15 mouse cellular contexts compared by ENCODE assay signal in the genomic region with DNA sequence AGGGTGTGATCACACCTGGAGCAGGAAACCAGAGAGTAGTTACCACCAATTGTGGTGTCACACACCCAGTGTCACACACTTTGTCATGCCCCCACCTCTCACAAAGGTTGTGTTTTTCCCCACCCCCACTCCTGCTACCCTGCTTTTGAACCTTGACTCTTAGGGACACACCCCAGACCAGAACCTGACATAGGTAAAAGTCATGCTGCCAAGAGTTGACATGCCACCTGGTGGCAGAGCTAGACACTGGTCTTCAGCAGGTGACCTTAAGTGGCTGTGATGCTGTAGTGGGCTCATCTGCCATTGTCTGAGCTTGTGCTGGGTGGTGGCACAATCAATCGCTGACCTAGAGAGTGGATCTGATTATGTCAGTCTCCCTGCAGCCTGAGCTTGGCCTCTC. TPM values are rescaled to one million over a fixed set of nuclear protein-coding genes. Genes with fewer than 3 reads are reported as not detected.
DNase-seq lines count a peak whose midpoint lies in the region; ATAC-seq and TF ChIP-seq lines count a peak whose summit lies in the region.
"Had no signal": no experiment of that assay in that cellular context is flagged by ENCODE, and none has a peak within 500 bp of the region (broad histone marks: within the 10 kb centered on the region; RNA-seq: fewer than 3 reads in every experiment).

No protein-coding gene starts in this region.

- DNase-seq in gastrocnemius, adult 2 months: no peak
- DNase-seq in gastrocnemius, postnatal 10 days: no peak
- no peak for DNase-seq in lung, adult 2 months
- DNase-seq in lung, postnatal 4 days: no peak
- peak; percentile 13 to 21 for DNase-seq in CD8-positive naive resting alpha-beta T cell, adult 2 months (ENCODE audit: low read depth in 2 of 2, low spot score in 2 of 2)
- DNase-seq in adrenal gland, postnatal 10 days: no peak
- no peak for DNase-seq in cerebellum, postnatal 36 days
- DNase-seq: gastrocnemius, postnatal 14 days; heart, postnatal 10 days; kidney, adult 18-20 months had no signal

- H3K27me3 ChIP-seq in intestine, postnatal 0 days (replicated peaks; ENCODE audit: control insufficient read depth, insufficient read depth, low read length): no peaks in the 10 kb centered on the region
- H3K27me3 ChIP-seq: limb, embryonic 12.5 days had no signal

- TF ChIP-seq POLR2A in lung, adult 2 months (IDR thresholded peaks at IDR 0.05; ENCODE audit: borderline replicate concordance, extremely low read depth, low read depth, low read length): no peak

- peaks cover 18% of the 10 kb centered on the region for H3K4me1 ChIP-seq in lung, adult 2 months (ENCODE audit: control insufficient read depth, insufficient read depth, low read length)
- 0 out of 2 replicates have a peak, but pooled peaks cover 3% of the 10 kb centered on the region for H3K4me1 ChIP-seq in intestine, postnatal 0 days (replicated peaks; ENCODE audit: control insufficient read depth, insufficient read depth, low read length)

- TF ChIP-seq CTCF in gastrocnemius, adult 2 months (IDR thresholded peaks at IDR 0.05): peak; percentile 24; the same call in 1 of the 2 replicates
- 0 out of 2 replicates have a peak, but pooled peaks have one; percentile 22 for TF ChIP-seq CTCF in lung, adult 2 months (IDR thresholded peaks at IDR 0.05; ENCODE audit: insufficient read depth, low read length)
- TF ChIP-seq CTCF in intestine, postnatal 0 days (IDR thresholded peaks at IDR 0.05; ENCODE audit: low read depth): peak; percentile 76

- 69% methylated on average over 1 of the region's 1 CpGs for WGBS in lung, adult 2 months
- WGBS in intestine, postnatal 0 days: 89% methylated on average over 1 of the region's 1 CpGs

- H3K4me3 ChIP-seq in gastrocnemius, adult 2 months: no peak overlapping the region
- no peak overlapping the region for H3K4me3 ChIP-seq in lung, adult 2 months (replicated peaks; ENCODE audit: extremely low read depth, low read depth, low read length)
- no peak overlapping the region for H3K4me3 ChIP-seq in intestine, postnatal 0 days (ENCODE audit: low read depth, low read length)
- H3K4me3 ChIP-seq: limb, embryonic 12.5 days had no signal

- no peak overlapping the region for H3K9ac ChIP-seq in intestine, postnatal 0 days (ENCODE audit: low read depth, low read length)
- H3K9ac ChIP-seq: limb, embryonic 12.5 days had no signal

- H3K36me3 ChIP-seq in intestine, postnatal 0 days (ENCODE audit: control insufficient read depth, insufficient read depth): peaks cover 23% of the 10 kb centered on the region

- no peak overlapping the region for H3K4me2 ChIP-seq in intestine, postnatal 0 days (replicated peaks; ENCODE audit: low read depth)
- H3K4me2 ChIP-seq: limb, embryonic 12.5 days had no signal

- no peaks in the 10 kb centered on the region for H3K9me3 ChIP-seq in intestine, postnatal 0 days (ENCODE audit: control insufficient read depth)
- H3K9me3 ChIP-seq: limb, embryonic 12.5 days had no signal

- H3K27ac ChIP-seq in gastrocnemius, adult 2 months: no peak overlapping the region
- H3K27ac ChIP-seq in intestine, postnatal 0 days (ENCODE audit: low read depth, low read length): no peak overlapping the region
- H3K27ac ChIP-seq: limb, embryonic 12.5 days had no signal

- intact Hi-C loops in gastrocnemius, adult 2 months (cut with DNase I): loop anchor here (2.0 to 5.0 kb wide), 3 partner anchors 113 to 287 kb away; partner anchors contain the start of gene Fam207a

- ATAC-seq in intestine, postnatal 0 days: no peak
- ATAC-seq: activated CD4-positive, CD25-positive, alpha-beta regulatory T cell, adult 4 months had no signal

RNA-seq across cellular contexts. Expression of gene Ube2g2, which starts 7.9 kb away (rescaled TPM):
- 10 to 100 TPM; 95.4 to 100.0 TPM for total RNA-seq in gastrocnemius, adult 2 months (2021)
- 10 to 100 TPM; 81.3 to 85.4 TPM for total RNA-seq in gastrocnemius, postnatal 10 days (2021)
- 41.6 and 54.2 TPM in 2 replicates for polyA plus RNA-seq in lung, adult 2 months (2012; rRNA removed)
- polyA plus RNA-seq in intestine, postnatal 0 days (2015; fragmentation: Nextera tagmentation; extraction: Ambion mirVana): 36.4 and 37.8 TPM in 2 replicates
- total RNA-seq in adrenal gland, postnatal 10 days (2021): 10 to 100 TPM; 44.4 to 46.1 TPM

RNA-seq across cellular contexts. Expression of gene Gm49325, which starts 24.0 kb away (rescaled TPM):
- 1 to 10 TPM; 8.4 to 8.6 TPM for total RNA-seq in gastrocnemius, adult 2 months (2021)
- total RNA-seq in gastrocnemius, postnatal 10 days (2021): 10 to 100 TPM in 1 of 2 experiments, 1 to 10 TPM in 1; 10.0 to 11.4 TPM
- not detected in 2 replicates for polyA plus RNA-seq in lung, adult 2 months (2012; rRNA removed)
- 18.9 TPM in 2 replicates for polyA plus RNA-seq in intestine, postnatal 0 days (2015; fragmentation: Nextera tagmentation; extraction: Ambion mirVana)
- 10 to 100 TPM; 22.3 to 30.4 TPM for total RNA-seq in adrenal gland, postnatal 10 days (2021)
- polyA plus RNA-seq: stomach, embryonic 14.5 days had no signal

RNA-seq across cellular contexts. Expression of gene Sumo3, which starts 24.1 kb away (rescaled TPM):
- total RNA-seq in gastrocnemius, adult 2 months (2021): 10 to 100 TPM; 43.5 to 44.5 TPM
- 10 to 100 TPM; 64.5 to 65.3 TPM for total RNA-seq in gastrocnemius, postnatal 10 days (2021)
- polyA plus RNA-seq in lung, adult 2 months (2012; rRNA removed): 201 and 261 TPM in 2 replicates
- 256 and 269 TPM in 2 replicates for polyA plus RNA-seq in intestine, postnatal 0 days (2015; fragmentation: Nextera tagmentation; extraction: Ambion mirVana)
- 100 to 1,000 TPM; 119 to 125 TPM for total RNA-seq in adrenal gland, postnatal 10 days (2021)

RNA-seq across cellular contexts. Expression of gene Pttg1ip, which starts 48.5 kb away (rescaled TPM):
- total RNA-seq in gastrocnemius, adult 2 months (2021): 10 to 100 TPM; 30.5 to 36.5 TPM
- total RNA-seq in gastrocnemius, postnatal 10 days (2021): 10 to 100 TPM; 70.2 to 71.3 TPM
- polyA plus RNA-seq in lung, adult 2 months (2012; rRNA removed): 199 and 223 TPM in 2 replicates
- polyA plus RNA-seq in intestine, postnatal 0 days (2015; fragmentation: Nextera tagmentation; extraction: Ambion mirVana): 200 and 201 TPM in 2 replicates
- 100 to 1,000 TPM; 160 to 178 TPM for total RNA-seq in adrenal gland, postnatal 10 days (2021)

RNA-seq across cellular contexts. Expression of gene Tspear, which starts 56.4 kb away (rescaled TPM):
- total RNA-seq in gastrocnemius, adult 2 months (2021): not detected
- total RNA-seq in gastrocnemius, postnatal 10 days (2021): not detected
- polyA plus RNA-seq in lung, adult 2 months (2012; rRNA removed): 0.06 and 0.43 TPM in 2 replicates
- 0.10 and 0.20 TPM in 2 replicates for polyA plus RNA-seq in intestine, postnatal 0 days (2015; fragmentation: Nextera tagmentation; extraction: Ambion mirVana)
- total RNA-seq in adrenal gland, postnatal 10 days (2021): under 1 TPM; 0.27 to 0.64 TPM
- total RNA-seq: gastrocnemius, postnatal 14 days; heart, postnatal 10 days; layer of hippocampus, postnatal 25 days had no signal

Comparison
In these comparisons a context has a peak if more than half of its experiments do, and no peak if none do; other contexts are left out.
1. DNase-seq: peak in CD8-positive naive resting alpha-beta T cell, adult 2 months (2 of 2); none in gastrocnemius, adult 2 months (single experiment), gastrocnemius, postnatal 10 days (single experiment), lung, adult 2 months (single experiment), lung, postnatal 4 days (0 of 2), adrenal gland, postnatal 10 days (single experiment) and cerebellum, postnatal 36 days (0 of 2).
2. CTCF ChIP-seq: peak in every context shown above with its lines; median percentile 76 in intestine, postnatal 0 days; 24 in gastrocnemius, adult 2 months; 22 in lung, adult 2 months.